Mouse (Mus musculus) hindbrain, embryonic 10.5 days (tissue): ENCODE results near the gene Olfr248. TPM values are rescaled to one million over a fixed set of nuclear protein-coding genes. Genes with fewer than 3 reads are reported as not detected.

Source experiments
- polyA plus RNA-seq: library from polyadenylated mRNA; unstranded; fragments of >200 nt; fragmentation: Nextera tagmentation; extraction: Ambion mirVana; gene quantifications from 2 replicates; pipeline ENCODE4 v1.2.1, GENCODE M21; 2016

Gene Olfr248
- polyA plus RNA-seq, 1 experiment from 2014 or later, result not detected

Other genes starting within 250 kb of the Olfr248 start
- gene Olfr420, start 235.4 kb upstream of the Olfr248 start, polyA plus RNA-seq, result not detected in 2 replicates
- gene Spta1, start 218.3 kb upstream of the Olfr248 start, polyA plus RNA-seq, result 0.78 and 1.5 TPM in 2 replicates
- not detected in 2 replicates for gene Olfr419, start 139.0 kb upstream of the Olfr248 start, polyA plus RNA-seq
- not detected in 2 replicates for gene Mptx1, start 60.5 kb upstream of the Olfr248 start, polyA plus RNA-seq
- gene Olfr417, start 25.9 kb upstream of the Olfr248 start, polyA plus RNA-seq, result not detected in 2 replicates
- not detected in 2 replicates for gene Olfr414, start 33.0 kb downstream of the Olfr248 start, polyA plus RNA-seq
- gene Olfr220, start 51.0 kb downstream of the Olfr248 start, polyA plus RNA-seq, result not detected in 2 replicates
- 6.1 and 8.0 TPM in 2 replicates for gene Fmn2, start 110.8 kb downstream of the Olfr248 start, polyA plus RNA-seq